Mouse (Mus musculus) frontal cortex, postnatal 10 days (tissue): ENCODE data around the gene Selenof.

ENCODE experiments used
- DNase-seq, 2 experiments: peaks; one replicate each; pipeline ENCODE4 v3.0.0; 2022; ENCODE audit warnings: low spot score in 2 of 2, mixed read lengths in 1 of 2

Selenof gene

GRCm38 (mm10) chr3:144563916-144564315 is 6.2 kb upstream of the Selenof start:
- DNase-seq, result no peak

DNA sequence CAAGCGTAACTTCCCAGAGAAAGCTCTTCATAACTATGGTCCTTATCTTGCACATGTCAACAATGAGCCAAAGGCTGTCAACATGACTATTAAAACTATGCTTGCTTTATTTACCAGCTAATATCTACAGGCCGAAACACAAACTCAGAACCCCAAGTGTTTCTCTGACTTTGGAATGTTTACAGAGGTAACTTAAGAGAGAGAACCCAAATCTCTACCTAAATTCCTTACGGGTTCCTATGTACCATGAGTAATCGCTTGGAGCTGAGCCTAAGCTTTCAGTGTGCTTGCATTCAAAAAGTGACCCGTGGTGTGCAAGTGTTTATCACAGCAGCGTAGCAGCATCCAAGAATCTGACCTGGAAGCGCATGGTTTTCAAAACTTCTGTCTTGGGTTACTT is 4.9 kb upstream of the Selenof start:
- DNase-seq, result no peak

GRCm38 (mm10) chr3:144568861-144569361 is 1.2 kb upstream of the Selenof start:
- no peak for DNase-seq

DNA sequence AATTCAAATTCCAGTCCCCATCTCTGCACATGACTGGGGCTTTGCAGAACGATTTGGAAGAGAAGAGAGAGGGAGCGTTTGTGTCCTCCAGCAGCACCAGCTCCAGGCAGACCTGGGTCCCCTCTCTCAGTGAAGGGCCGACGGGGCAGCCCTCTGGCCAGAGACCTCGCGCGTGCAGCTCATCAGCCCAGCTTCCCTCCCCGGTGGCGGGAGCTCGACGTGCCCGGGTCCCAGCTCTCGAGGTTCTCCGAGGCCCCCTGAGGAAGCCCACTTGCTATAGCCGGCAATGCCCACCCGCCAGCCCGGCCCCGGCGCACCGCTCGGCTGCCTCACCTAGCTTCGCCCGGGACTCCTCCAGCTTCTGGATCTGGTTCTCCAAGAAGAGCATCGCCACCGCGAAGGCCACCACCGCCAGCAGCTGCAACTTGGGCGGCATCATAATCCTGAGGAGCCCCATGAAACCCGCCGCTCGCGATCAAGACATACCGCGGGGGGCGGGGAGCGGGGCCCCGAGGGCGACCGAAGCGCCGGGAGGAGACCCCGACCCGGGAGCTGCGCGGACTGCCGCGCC is 618 bp upstream of the Selenof start:
- DNase-seq, result peak in 1 of 2 experiments; percentile 62

- no peak for DNase-seq
Observed at GRCm38 (mm10) chr3:144570816-144571487, 848 bp downstream of the Selenof start.

DNA sequence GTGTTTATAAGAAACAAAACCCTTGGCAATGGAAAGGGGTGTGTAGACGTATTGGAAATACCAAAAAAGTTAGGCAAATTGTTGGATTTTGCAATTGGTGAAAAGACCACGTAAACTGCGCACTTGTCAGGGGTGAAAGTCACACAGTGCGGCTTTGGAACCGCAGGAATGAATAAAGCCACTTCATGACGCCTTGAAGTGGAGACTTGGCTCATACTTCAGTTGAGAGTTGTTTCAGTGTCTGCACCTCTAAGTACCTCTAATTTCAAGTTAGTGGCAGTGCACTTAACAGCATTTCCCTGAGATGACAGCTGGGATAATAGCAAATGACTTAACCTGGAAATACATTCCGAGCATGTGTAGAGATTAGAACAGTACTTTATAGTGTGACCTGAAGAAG is 4.2 kb downstream of the Selenof start:
- no peak for DNase-seq

DNA sequence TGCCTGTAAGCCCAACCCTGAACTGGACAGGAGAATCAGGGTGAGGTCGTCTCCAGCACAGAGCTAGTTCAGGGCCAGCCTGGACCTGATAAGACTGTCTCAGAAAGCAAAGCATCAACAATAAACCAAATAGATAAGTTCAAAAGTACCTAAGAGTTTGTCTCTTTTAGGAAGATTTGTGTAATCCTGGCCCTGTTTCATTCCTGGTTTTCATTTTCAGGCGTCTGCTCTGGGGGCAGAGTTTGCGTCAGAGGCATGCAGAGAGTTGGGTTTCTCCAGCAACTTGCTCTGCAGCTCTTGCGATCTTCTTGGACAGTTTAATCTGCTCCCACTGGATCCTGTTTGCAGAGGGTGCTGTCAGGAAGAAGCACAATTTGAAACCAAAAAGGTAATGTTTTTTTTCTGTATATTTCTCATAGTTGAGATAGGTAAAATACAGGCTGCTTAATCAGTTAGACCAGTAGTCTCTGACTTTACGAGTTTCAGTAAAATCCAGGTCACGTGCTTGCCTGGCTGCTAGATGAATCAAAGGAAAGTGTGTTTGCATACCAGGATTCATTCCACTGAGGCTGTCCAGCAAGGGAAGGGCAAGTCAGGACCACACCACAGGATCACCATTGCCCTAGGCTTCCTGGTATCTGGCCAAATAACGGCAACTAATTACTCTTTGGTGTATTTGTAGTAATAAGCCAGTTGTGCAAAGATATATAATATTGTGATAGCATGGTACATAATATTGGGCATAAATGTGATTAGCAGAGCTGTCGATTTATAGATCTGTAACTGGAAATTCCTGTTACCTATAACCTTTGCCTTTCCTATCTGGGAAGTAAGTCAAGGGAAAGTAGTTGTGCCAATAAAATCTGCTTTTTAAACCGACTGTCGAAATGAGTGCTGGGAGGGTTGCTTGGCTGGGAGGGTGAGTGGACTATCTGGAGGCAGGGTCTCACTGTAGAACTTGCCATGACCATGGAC is 7.5 kb downstream of the Selenof start:
- no peak for DNase-seq

DNA sequence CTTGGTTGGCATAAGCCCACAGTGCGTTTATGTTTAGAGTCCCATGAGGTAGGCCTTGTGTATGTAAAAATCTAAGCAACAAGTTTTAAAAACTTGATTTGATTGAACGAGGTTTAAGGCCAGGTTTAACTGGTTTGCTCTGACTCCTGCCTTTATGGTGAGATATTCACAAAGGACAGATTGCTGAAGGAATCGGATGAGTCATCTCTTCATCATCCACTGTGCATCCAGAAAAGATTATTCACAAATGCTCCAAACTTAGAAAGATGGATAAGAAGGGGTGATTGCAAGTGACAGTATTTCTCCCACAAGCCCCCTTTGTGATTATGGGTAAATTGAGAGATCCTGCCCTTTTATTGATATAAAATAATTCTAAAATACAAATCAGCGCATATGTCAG is 8.8 kb downstream of the Selenof start:
- no peak for DNase-seq

DNA sequence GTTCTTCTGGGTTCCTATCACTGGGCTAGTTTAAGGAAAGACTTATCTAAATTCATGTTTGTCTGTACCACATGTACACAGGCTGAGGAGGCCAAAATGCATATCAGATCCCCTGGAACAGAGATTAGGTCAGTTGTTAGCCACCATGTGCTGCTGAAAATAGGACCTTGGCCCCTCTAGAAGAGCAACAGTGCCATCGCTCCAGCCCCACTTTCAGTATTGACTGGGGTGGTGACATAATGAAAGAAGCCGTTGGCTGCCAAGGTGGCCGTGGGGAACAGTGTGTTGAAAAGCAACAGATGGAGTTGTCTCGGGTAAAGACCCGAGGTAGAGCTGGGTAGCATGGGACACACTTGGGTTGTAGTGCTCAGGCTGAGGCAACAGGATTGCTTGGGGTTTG is 9.7 kb downstream of the Selenof start:
- DNase-seq, result no peak

GRCm38 (mm10) chr3:144580281-144580680 is 10.2 kb downstream of the Selenof start:
- DNase-seq, result no peak

DNA sequence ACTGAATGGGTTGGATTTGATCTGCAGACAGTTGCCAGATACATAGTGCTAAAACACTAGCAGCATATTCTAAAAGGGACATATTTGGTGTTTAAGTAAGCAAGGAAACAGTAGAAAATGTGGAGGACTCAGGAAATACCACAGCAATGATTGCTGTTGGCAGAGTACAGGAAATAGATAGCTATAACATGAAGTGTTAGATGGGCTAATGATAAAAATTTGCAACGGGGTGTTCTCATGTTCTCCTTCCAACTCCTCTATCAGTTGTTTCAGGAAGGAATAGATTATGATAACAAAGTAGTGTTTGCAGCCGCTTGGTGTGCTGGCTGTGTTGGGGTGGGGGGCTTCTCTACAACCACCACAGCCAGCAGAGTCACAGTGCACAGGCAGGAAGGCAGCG is 11.7 kb downstream of the Selenof start:
- no peak for DNase-seq

GRCm38 (mm10) chr3:144582306-144582705 is 12.2 kb downstream of the Selenof start:
- no peak for DNase-seq

GRCm38 (mm10) chr3:144583789-144584188 is 13.7 kb downstream of the Selenof start:
- no peak for DNase-seq

- DNase-seq, result no peak
Observed at GRCm38 (mm10) chr3:144584789-144585553, 14.9 kb downstream of the Selenof start.

DNA sequence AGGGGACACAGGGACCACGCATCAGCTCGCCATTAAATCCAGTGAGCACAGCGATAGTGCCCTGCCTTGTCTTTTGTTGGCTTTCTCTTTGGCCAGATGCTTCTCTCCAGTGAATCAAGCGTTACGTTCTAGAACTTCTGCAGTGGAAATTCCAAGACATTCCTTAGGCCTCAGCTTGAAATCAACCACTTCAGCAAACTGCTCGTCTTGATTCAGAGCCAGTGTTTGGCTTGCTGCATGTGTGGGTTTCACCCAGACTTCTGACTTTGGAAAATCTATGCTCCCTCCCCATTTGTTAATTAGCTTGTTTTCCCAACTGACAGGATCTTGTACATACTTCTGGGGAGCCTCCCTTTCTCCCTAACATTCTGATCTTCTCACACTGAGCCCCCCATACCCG is 16.6 kb downstream of the Selenof start:
- DNase-seq, result no peak

GRCm38 (mm10) chr3:144589189-144589890 is 19.2 kb downstream of the Selenof start:
- DNase-seq, result no peak

- no peak for DNase-seq
Observed at GRCm38 (mm10) chr3:144592992-144593785, 23.1 kb downstream of the Selenof start.

DNA sequence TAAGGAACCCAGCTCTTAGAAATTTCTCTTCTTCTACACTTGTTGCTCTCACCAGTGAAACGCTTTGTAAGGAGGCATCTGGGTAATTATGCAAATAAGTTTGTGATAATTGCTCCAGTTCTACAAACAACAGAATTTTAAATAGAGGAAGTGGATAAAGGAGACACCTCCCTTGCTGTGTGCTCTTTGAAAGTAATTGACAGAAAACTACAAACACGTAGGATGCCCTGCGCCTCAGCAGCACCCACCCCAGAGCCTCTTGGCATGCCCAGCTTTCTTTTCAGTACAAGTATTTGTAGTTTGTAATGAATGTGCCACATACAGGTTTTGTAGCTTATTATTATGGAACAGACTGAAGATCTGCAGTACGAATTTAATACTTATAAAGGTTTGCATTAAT is 27.0 kb downstream of the Selenof start:
- DNase-seq, result no peak

DNA sequence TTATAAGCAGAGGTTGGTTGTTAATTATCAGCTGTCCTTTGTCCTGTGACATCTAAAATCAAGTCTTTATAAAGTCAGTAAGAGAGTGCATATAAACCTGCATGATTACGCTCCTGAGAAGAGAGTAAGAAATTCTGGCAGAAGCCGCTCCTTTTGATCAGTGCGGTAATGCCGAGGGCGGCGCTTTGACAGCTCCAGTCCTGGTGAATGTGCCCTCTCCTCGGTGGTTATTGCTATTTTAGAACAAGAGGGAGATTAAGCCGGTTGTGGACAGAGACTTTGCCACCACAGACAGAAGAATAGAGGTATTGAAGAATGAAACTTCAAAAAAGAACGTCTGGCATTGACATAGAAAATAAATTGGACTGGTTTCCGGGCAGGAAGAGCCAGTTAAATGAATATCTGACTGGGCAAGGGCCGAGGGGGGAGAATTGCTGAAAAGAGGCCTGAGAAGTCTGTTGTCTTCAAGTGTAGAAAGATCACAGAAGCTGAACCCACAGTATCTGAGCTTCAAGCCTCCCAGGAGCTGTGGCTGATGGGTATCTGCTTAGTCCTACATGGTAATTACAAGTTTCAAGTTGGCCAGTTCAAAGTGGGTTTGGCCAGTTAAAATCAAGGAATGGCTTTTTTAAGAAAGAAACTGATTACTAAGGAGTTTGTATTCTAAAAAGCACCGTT is 27.8 kb downstream of the Selenof start:
- DNase-seq, result no peak

GRCm38 (mm10) chr3:144602413-144602812 is 32.3 kb downstream of the Selenof start:
- DNase-seq, result no peak
